Mouse (Mus musculus): ENCODE measurements around the gene Acacb.

The Acacb gene

GRCm38 (mm10) chr5:114179541-114179940 is 33.2 kb downstream of the Acacb start:
- no peak for TF ChIP-seq GATA4 (IDR thresholded peaks at IDR 0.05; ENCODE audit: insufficient replicate concordance, low read length)

GRCm38 (mm10) chr5:114183493-114183892 is 37.2 kb downstream of the Acacb start:
- no peak for TF ChIP-seq GATA4 (IDR thresholded peaks at IDR 0.05; ENCODE audit: insufficient replicate concordance, low read length)

- TF ChIP-seq GATA4 (IDR thresholded peaks at IDR 0.05; ENCODE audit: insufficient replicate concordance, low read length): no peak
Measured at GRCm38 (mm10) chr5:114187108-114187507, 40.8 kb downstream of the Acacb start.

- no peak for TF ChIP-seq GATA4 (IDR thresholded peaks at IDR 0.05; ENCODE audit: insufficient replicate concordance, low read length)
Measured at GRCm38 (mm10) chr5:114188900-114189464, 42.6 kb downstream of the Acacb start.

GRCm38 (mm10) chr5:114194161-114194560 is 47.8 kb downstream of the Acacb start:
- no peak for TF ChIP-seq GATA4 (IDR thresholded peaks at IDR 0.05; ENCODE audit: insufficient replicate concordance, low read length)

- TF ChIP-seq GATA4 (IDR thresholded peaks at IDR 0.05; ENCODE audit: insufficient replicate concordance, low read length): no peak
Measured at GRCm38 (mm10) chr5:114199116-114199777, 52.9 kb downstream of the Acacb start.

GRCm38 (mm10) chr5:114206158-114206557 is 59.8 kb downstream of the Acacb start:
- TF ChIP-seq GATA4 (IDR thresholded peaks at IDR 0.05; ENCODE audit: insufficient replicate concordance, low read length): no peak

GRCm38 (mm10) chr5:114213183-114213582 is 66.8 kb downstream of the Acacb start:
- TF ChIP-seq GATA4 (IDR thresholded peaks at IDR 0.05; ENCODE audit: insufficient replicate concordance, low read length): no peak

GRCm38 (mm10) chr5:114218771-114219170 is 72.4 kb downstream of the Acacb start:
- no peak for TF ChIP-seq GATA4 (IDR thresholded peaks at IDR 0.05; ENCODE audit: insufficient replicate concordance, low read length)

- no peak for TF ChIP-seq GATA4 (IDR thresholded peaks at IDR 0.05; ENCODE audit: insufficient replicate concordance, low read length)
Measured at GRCm38 (mm10) chr5:114226051-114226450, 79.7 kb downstream of the Acacb start.

GRCm38 (mm10) chr5:114228901-114229300 is 82.6 kb downstream of the Acacb start:
- TF ChIP-seq GATA4 (IDR thresholded peaks at IDR 0.05; ENCODE audit: insufficient replicate concordance, low read length): no peak

- no peak for TF ChIP-seq GATA4 (IDR thresholded peaks at IDR 0.05; ENCODE audit: insufficient replicate concordance, low read length)
Measured at GRCm38 (mm10) chr5:114238924-114239323, 92.6 kb downstream of the Acacb start.

- TF ChIP-seq GATA4 (IDR thresholded peaks at IDR 0.05; ENCODE audit: insufficient replicate concordance, low read length): no peak
Measured at GRCm38 (mm10) chr5:114239737-114240136, 93.4 kb downstream of the Acacb start.

GRCm38 (mm10) chr5:114246465-114246864 is 100.1 kb downstream of the Acacb start:
- TF ChIP-seq GATA4 (IDR thresholded peaks at IDR 0.05; ENCODE audit: insufficient replicate concordance, low read length): no peak

GRCm38 (mm10) chr5:114248174-114248589 is 101.8 kb downstream of the Acacb start:
- TF ChIP-seq GATA4 (IDR thresholded peaks at IDR 0.05; ENCODE audit: insufficient replicate concordance, low read length): no peak

- TF ChIP-seq GATA4 (IDR thresholded peaks at IDR 0.05; ENCODE audit: insufficient replicate concordance, low read length): no peak
Measured at GRCm38 (mm10) chr5:114259495-114259894, 113.2 kb downstream of the Acacb start.

GRCm38 (mm10) chr5:114261494-114261893 is 115.2 kb downstream of the Acacb start:
- no peak for TF ChIP-seq GATA4 (IDR thresholded peaks at IDR 0.05; ENCODE audit: insufficient replicate concordance, low read length)

Measured in liver, adult (tissue).